Mouse (Mus musculus) thymus, adult 2 months (tissue): ENCODE results near the gene Ncoa7. TPM values are rescaled to one million over a fixed set of nuclear protein-coding genes. Genes with fewer than 3 reads are reported as not detected.

ENCODE experiments used
- DNase-seq: peaks from one replicate; pipeline ENCODE4 v3.0.0; 2021
- H3K27ac ChIP-seq: fragments of 200-500 bp; 2 replicates; pipeline ENCODE4 v1.5.1; 2012; ENCODE audit warnings: low read length, control low read depth; ENCODE audit not compliant: control insufficient read depth, insufficient read depth
- H3K27me3 ChIP-seq: fragments of 200-500 bp; 2 replicates; pipeline ENCODE4 v1.6.1; 2012; ENCODE audit warnings: mild to moderate bottlenecking, low read length, moderate library complexity, mixed read lengths; ENCODE audit not compliant: control insufficient read depth, insufficient read depth
- H3K36me3 ChIP-seq: fragments of 200-500 bp; 2 replicates; pipeline ENCODE4 v1.6.1; 2012; ENCODE audit warnings: mild to moderate bottlenecking, low read length, moderate library complexity; ENCODE audit not compliant: control insufficient read depth, insufficient read depth
- H3K4me1 ChIP-seq: fragments of 200-500 bp; replicated peaks from 2 replicates; pipeline ENCODE4 v1.6.1; 2012; ENCODE audit warnings: low read length; ENCODE audit not compliant: control insufficient read depth, insufficient read depth
- H3K4me3 ChIP-seq: fragments of 200-500 bp; 2 replicates; pipeline ENCODE4 v1.5.1; 2012; ENCODE audit warnings: mild to moderate bottlenecking, low read length, control low read depth, moderate library complexity; ENCODE audit not compliant: control insufficient read depth, insufficient read depth
- CTCF ChIP-seq: fragments of 200-500 bp; IDR thresholded peaks from 2 replicates; pipeline ENCODE4 v1.5.1; 2012; ENCODE audit warnings: mild to moderate bottlenecking, control low read depth, low read length, moderate library complexity, borderline replicate concordance; ENCODE audit not compliant: control insufficient read depth, poor library complexity, insufficient read depth; ENCODE audit errors: extremely low read depth
- POLR2A ChIP-seq: fragments of 200-500 bp; IDR thresholded peaks from 2 replicates; pipeline ENCODE4 v1.6.1; 2012; ENCODE audit warnings: mild to moderate bottlenecking, low read length, control low read depth, moderate library complexity; ENCODE audit not compliant: control insufficient read depth, poor library complexity, insufficient read depth; ENCODE audit errors: extremely low read depth
- WGBS: fragments of 180-500 bp; shearing (Covaris S2); methylation state at CpG from one replicate; pipeline ENCODE4 v1.1.7; 2018; 5-methylcytosine and 5-hydroxymethylcytosine counted together
- polyA plus RNA-seq: library from polyadenylated mRNA; depleted of rRNA; stranded (reverse); fragments of >200 nt; gene quantifications from 2 replicates; pipeline ENCODE4 v1.2.3, GENCODE M21; 2012

The Ncoa7 gene
- polyA plus RNA-seq, 1 experiment: 7.7 TPM

DNA sequence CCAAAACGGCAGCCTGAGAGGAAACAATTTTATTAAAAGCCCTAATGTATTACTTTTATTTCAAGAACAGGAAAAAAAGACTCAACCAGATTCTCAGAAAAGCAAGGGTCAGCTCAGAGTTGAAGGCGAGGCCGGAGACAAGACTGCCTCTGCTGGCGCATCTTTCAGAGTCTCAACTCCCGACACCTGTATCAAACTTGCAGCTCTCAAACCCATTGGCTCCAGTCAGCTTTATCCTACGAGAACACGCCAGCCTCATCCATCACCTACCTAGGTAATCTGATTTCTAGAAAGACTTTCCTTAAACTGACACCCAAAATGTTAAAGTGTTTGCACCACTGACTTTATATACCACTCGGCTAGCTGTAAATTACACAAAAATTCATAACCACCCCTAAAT, 1.1 kb downstream of the Ncoa7 start:
- 6% methylated on average over 8 of the region's 8 CpGs for WGBS
- peak; percentile 14 for DNase-seq

DNA sequence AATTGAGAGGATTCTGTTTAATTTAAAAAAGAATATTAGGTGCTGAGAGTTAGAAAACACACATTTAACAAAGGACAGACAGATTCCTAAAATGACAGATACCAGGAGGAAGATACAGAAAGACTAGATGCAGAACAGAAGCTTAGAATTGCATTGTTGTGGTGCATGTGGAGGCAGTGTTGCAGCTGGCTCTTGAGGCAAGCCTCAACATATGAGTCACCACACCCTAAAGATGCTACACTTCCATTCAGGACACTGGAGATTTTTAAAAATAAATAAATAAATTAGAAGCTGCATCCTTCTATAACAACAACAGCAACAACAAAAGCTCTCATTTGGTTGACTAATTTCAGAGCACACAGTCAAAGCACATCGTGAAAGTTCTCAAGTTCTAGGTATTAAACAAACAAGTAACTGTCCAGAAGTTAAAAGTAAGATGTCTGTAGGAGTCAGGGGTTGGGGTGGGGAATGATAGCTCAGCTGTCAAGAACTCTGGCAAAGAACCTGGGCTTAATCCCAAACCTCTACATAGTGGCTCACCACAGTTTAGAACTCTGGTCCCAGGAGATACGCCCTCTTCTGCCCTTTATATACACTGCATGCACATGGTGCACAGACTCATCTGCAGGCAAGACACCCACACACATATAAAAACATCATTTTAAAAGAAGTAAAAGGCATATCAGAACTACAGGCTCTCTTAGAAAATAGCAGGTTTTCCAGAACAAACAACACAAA, 3.2 kb downstream of the Ncoa7 start:
- H3K36me3 ChIP-seq: no peaks in the 10 kb centered on the region
- no peak overlapping the region for H3K4me3 ChIP-seq
- DNase-seq: no peak
- peaks cover 10% of the 10 kb centered on the region for H3K4me1 ChIP-seq
- H3K27me3 ChIP-seq: no peaks in the 10 kb centered on the region
- no peak overlapping the region for H3K27ac ChIP-seq
- no peak for TF ChIP-seq CTCF
- no peak for TF ChIP-seq POLR2A
- WGBS: 95% methylated on average over 2 of the region's 2 CpGs

More for the DNA sequence above, 1.1 kb downstream of the Ncoa7 start:
- no peaks in the 10 kb centered on the region for H3K27me3 ChIP-seq
- H3K4me3 ChIP-seq: no peak overlapping the region
- TF ChIP-seq CTCF (no peak), POLR2A (no peak)
- H3K27ac ChIP-seq: no peak overlapping the region
- H3K36me3 ChIP-seq: no peaks in the 10 kb centered on the region
- peaks cover 10% of the 10 kb centered on the region for H3K4me1 ChIP-seq

DNA sequence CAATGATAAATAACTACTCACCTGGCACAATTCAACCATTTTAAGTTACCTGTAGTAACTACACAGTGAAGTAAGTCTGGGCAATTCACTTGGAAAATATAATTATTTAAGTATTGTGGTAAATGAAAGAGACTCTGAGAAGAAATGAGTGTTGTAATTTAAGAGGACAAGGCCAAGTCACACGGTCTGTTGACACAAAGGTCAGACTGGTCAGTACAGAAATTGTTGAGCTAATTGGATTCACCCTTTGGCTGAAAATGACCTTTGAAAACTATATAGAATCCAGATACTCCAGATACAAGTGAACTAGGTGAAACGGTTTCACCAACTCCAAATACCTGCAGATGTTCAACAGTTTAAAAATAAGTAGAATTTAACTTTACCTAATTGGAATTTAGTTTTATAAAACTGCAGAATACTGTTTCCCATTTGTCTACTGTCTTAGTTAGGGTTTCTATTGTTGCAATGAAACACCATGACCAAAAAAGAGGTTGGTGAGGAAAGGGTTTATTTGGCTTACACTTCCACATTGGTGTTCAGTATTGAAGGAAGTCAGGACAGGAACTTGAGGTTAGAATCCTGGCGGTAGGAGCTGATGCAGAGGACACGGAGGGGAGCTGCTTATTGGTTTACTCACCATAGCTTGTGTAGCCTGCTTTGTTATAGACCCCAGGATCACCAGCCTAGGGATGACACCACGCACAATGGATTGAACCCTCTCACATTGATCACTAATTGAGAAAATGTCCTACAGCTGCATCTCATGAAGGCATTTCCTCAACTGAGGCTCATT, 6.5 kb downstream of the Ncoa7 start:
- H3K4me3 ChIP-seq: no peak overlapping the region
- H3K36me3 ChIP-seq: no peaks in the 10 kb centered on the region
- no peaks in the 10 kb centered on the region for H3K4me1 ChIP-seq
- no peak for DNase-seq
- TF ChIP-seq POLR2A (no peak), CTCF (no peak)
- 72% methylated on average over 5 of the region's 5 CpGs for WGBS
- H3K27me3 ChIP-seq: no peaks in the 10 kb centered on the region
- H3K27ac ChIP-seq: no peak overlapping the region

DNA sequence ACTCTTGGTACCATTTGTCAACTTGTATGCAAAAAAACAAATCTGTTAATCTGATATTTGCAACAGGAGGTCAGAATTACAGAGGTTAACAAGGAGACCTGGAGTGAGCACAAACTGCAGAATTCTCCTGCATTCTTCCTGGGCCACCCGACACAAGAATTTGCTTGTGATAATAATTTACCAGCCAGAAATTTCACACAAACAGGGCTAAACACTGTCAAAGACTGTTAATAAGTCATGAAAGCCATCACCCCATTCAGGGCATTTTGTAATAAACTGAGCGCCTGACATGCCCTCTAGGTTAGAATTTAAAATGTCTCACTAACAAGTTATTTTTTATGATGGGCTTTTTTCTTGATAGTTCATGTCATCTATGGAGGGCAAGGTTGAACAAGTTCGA, 12.1 kb downstream of the Ncoa7 start:
- TF ChIP-seq POLR2A: no peak
- TF ChIP-seq CTCF: no peak
- Histone ChIP-seq H3K4me3 (no peak overlapping the region), H3K27me3 (no peaks in the 10 kb centered on the region), H3K36me3 (no peaks in the 10 kb centered on the region), H3K27ac (no peak overlapping the region), H3K4me1 (no peaks in the 10 kb centered on the region)
- WGBS: 97% methylated on average over 3 of the region's 3 CpGs
- DNase-seq: no peak

DNA sequence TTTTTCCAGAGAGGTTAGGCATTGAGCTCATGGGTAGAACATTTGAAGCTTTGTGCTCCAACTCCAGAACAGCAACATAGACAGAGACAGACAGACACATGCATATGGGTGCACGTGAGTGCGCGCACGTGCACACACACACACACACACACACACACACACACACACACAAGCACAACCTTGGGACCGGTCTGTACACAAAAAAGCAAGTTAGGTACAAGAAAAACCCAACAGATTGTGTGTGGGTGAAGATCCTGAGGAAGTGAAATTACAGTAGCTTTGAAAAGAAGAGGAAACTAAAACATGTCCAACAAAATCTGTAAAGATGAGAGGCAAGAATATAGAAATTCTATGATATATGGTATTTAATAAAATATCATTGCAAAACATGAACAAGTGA, 13.6 kb downstream of the Ncoa7 start:
- TF ChIP-seq POLR2A (no peak), CTCF (no peak)
- no peak overlapping the region for H3K4me3 ChIP-seq
- H3K4me1 ChIP-seq: no peaks in the 10 kb centered on the region
- no peaks in the 10 kb centered on the region for H3K36me3 ChIP-seq
- 89% methylated on average over 5 of the region's 5 CpGs for WGBS
- H3K27ac ChIP-seq: no peak overlapping the region
- no peaks in the 10 kb centered on the region for H3K27me3 ChIP-seq
- DNase-seq: no peak

DNA sequence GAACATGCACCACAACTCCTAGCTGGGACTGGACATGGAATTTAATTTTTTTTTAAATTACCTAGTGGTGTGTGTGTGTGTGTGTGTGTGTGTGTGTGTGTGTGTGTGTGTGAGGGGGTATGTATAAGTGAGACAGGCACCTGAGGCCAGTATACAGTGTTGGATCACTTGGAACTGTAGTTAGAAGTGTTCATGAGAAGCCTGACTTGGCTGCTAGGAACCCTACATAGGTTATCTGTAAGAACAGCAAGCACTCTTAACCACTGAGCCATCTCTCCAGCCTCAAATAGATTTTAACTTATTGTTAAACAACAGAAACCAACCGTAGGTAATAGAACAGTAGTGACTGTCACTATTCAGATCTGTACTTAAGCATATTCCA, 14.8 kb downstream of the Ncoa7 start:
- Histone ChIP-seq H3K4me1 (no peaks in the 10 kb centered on the region), H3K4me3 (no peak overlapping the region), H3K36me3 (no peaks in the 10 kb centered on the region), H3K27ac (no peak overlapping the region), H3K27me3 (no peaks in the 10 kb centered on the region)
- 100% methylated on average over 1 of the region's 1 CpGs for WGBS
- DNase-seq: no peak
- TF ChIP-seq POLR2A (no peak), CTCF (no peak)
